Mouse (Mus musculus) urinary bladder, adult 2 months (tissue): Measurements from ENCODE around the gene Kitl. TPM values are rescaled to one million over a fixed set of nuclear protein-coding genes. Genes with fewer than 3 reads are reported as not detected.

Experiments used
- DNase-seq: peaks from one replicate; pipeline ENCODE4 v3.0.0; 2022; ENCODE audit warnings: low spot score
- polyA plus RNA-seq: library from polyadenylated mRNA; depleted of rRNA; stranded (reverse); fragments of >200 nt; gene quantifications from 2 replicates; pipeline ENCODE4 v1.2.3, GENCODE M21; 2012

Kitl gene
- polyA plus RNA-seq, 1 experiment = 17.9 TPM

GRCm38 (mm10) chr10:100115570-100115969, 100.1 kb downstream of the Kitl start:
- DNase-seq = no peak

- no peak for DNase-seq
These were observed 109.0 kb downstream of the Kitl start for GRCm38 (mm10) chr10:100124452-100124851.

- DNase-seq = no peak
These were observed 112.7 kb downstream of the Kitl start for GRCm38 (mm10) chr10:100127837-100128743.

GRCm38 (mm10) chr10:100131657-100132056, 116.2 kb downstream of the Kitl start:
- no peak for DNase-seq

- DNase-seq = no peak
These were observed 116.9 kb downstream of the Kitl start for GRCm38 (mm10) chr10:100132304-100132703.

- no peak for DNase-seq
These were observed 123.1 kb downstream of the Kitl start for GRCm38 (mm10) chr10:100138552-100138951.

- no peak for DNase-seq
These were observed 132.7 kb downstream of the Kitl start for GRCm38 (mm10) chr10:100148123-100148522.
